Mouse (Mus musculus): ENCODE data around the gene 1110008P14Rik. TPM values are rescaled to one million over a fixed set of nuclear protein-coding genes. Genes with fewer than 3 reads are reported as not detected.

Gene 1110008P14Rik
- polyA plus RNA-seq, 1 experiment from 2014 or later, result 66.9 TPM

DNA sequence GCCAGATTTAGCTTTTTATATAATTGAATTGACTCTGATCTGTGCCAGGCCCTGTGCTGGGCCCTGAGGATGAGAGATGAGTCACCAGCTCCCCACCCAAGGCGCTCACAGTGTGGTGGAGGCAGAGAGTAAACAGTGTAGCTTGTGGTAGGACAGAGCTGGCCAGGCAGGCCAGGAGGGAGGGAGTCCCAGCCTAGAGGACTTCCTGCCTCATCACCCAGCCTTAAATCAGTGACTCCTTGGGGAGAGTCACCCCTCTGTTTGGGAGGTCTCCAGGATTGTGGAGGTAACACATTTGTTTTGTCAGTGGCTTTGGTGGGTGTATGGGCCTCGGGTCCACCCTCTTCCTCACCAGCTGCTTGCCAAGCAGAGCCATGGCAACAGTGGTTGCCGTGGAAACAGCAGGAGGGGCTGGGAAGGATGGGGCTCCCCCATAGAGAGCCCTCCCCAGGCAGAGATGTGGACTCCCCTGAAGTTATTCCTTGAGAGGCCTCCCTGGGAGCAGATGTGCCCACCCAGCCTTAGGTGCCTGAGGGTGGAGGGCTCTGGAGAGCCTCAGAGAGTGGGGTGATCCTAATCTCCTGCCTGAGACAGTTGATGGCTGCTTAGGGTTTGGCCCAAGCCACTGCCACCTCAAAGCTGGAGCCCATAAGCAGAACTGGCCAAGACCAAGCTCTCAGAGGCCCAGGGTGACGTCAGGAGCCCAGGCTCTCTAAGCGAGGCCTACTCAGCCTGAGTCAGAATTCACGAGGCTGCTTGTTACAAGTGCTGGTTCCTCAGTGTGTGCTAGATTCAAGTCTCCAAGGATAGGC lies 39.0 kb downstream of the 1110008P14Rik start:
- no peak for DNase-seq (ENCODE audit: low spot score)

GRCm38 (mm10) chr2:32342039-32342438 lies 39.7 kb downstream of the 1110008P14Rik start:
- DNase-seq (ENCODE audit: low spot score), result no peak

GRCm38 (mm10) chr2:32341634-32341939 lies 40.2 kb downstream of the 1110008P14Rik start:
- DNase-seq (ENCODE audit: low spot score), result no peak

DNA sequence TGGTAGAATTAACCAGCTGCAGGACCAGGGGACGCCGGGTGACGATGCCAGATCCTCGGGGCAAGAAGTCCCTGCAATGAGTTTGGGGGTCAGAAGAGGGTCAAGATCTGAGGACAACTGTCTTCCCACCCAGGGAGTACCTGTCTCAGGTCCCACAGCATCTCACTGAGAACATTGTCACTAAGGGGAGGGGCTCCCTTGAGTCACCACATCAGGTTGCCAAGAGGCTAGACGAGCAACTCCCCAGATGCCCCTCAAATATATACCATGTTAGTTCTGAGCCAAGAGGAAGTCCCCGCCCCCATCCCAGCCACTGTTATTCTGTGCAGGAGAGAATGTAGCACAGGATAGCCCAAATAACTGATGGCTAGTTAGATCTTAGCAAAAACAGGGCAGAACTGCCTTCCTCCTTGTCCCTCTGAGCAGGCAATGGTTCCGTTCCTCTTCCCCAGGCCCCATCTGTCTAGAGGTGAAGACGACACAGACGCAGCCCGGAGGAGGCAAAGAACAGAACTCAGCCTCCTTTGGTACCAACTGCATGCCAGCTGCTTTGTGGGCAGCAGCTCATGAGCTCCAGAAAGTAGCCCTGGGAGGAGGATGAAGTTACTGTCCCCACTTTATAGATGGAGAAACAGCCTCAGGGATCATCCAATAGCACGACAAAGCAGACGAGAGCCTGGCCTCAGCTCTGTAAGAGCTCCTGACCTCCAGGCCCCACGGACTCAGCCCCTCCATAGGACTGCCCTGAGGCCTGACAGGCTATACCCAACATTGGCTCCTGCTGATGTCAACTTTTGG lies 40.7 kb downstream of the 1110008P14Rik start:
- no peak for DNase-seq (ENCODE audit: low spot score)

GRCm38 (mm10) chr2:32339912-32340642 lies 41.7 kb downstream of the 1110008P14Rik start:
- DNase-seq (ENCODE audit: low spot score), result no peak

DNA sequence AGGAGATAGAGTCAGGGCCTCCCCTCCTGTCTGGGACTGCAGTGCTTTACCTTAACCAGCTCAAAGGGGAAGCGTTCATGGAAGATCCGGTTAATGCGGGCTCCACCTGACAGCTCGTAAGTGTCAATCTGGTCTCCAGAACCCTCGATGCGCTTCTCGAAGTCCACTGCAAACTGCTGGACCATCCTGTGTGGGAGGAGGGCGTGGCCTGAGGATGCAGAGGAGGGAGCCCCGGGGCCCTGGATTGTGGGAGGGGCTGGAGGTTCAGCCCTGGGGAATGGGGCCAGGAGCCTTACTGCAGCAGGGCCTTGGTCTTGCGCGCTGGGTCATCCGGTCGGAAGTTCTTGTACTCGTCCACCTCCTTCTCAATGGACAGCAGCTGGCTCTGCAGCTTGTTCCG lies 45.9 kb downstream of the 1110008P14Rik start:
- no peak for DNase-seq (ENCODE audit: low spot score)

- no peak for DNase-seq (ENCODE audit: low spot score)
Measured at GRCm38 (mm10) chr2:32332159-32332558, 49.6 kb downstream of the 1110008P14Rik start.

DNA sequence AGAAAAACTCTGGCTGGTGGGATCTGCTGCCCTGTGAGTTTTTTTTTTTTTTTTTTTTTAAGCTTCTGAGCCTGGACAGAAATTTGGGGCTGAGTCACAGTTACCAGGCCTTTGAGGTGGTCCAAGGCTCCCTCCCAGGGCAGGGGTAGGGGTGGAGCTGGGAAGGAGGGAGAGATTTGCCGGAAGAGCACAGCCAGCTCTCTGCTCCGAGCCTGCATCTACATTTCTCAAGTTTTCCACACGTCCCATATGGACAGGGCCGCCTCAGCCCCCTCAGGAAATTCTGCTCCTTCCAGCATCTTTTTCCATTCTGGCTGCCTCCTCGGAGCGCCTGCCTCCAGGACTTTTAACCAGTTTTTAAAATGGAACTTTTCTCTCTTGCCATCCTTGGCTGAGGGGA lies 52.2 kb downstream of the 1110008P14Rik start:
- DNase-seq (ENCODE audit: low spot score), result no peak

DNA sequence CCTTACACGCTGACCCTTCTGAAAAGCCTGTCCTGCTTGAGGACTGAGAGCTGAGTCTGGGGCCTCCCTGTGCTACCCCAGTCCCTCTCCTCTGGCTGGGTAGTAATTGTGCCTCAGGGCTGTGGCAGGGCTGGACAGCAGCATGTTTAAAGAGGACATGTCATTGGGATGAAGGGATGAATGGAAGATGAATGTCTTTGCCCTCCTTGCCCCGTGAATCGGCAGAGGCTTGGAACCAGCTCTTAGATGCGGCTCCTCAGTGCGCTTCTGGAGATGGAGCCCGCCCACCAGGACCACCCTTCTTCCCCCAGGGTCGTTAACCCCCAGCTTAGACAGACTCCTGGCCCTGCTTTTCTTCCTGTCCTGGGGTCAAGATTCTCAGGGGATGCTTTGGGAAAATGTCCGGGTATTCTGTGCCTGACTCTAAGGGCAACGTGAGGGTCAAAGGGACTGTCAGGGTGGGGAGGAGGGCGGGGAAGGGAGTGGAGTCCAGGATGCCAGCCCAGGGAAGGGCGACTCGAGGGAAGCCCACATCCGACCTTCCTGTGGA lies 52.8 kb downstream of the 1110008P14Rik start:
- no peak for DNase-seq (ENCODE audit: low spot score)

- no peak for DNase-seq (ENCODE audit: low spot score)
Measured at GRCm38 (mm10) chr2:32327200-32327599, 54.5 kb downstream of the 1110008P14Rik start.

Other genes with a start within 250 kb of the 1110008P14Rik start
- 22.5 and 33.6 TPM in 2 replicates for gene Prrc2b, start 230.9 kb downstream of the 1110008P14Rik start, polyA plus RNA-seq (2015; fragmentation: Nextera tagmentation; extraction: Ambion mirVana)
- gene Pomt1, start 145.3 kb downstream of the 1110008P14Rik start, polyA plus RNA-seq (2015; fragmentation: Nextera tagmentation; extraction: Ambion mirVana), result 13.2 and 15.6 TPM in 2 replicates
- 66.9 and 72.4 TPM in 2 replicates for gene Uck1, start 121.8 kb downstream of the 1110008P14Rik start, polyA plus RNA-seq (2015; fragmentation: Nextera tagmentation; extraction: Ambion mirVana)
- 11.6 and 15.4 TPM in 2 replicates for gene Golga2, start 94.6 kb downstream of the 1110008P14Rik start, polyA plus RNA-seq (2015; fragmentation: Nextera tagmentation; extraction: Ambion mirVana)
- 429 and 466 TPM in 2 replicates for gene Swi5, start 93.9 kb downstream of the 1110008P14Rik start, polyA plus RNA-seq (2015; fragmentation: Nextera tagmentation; extraction: Ambion mirVana)
- 30.5 and 37.6 TPM in 2 replicates for gene Ciz1, start 29.6 kb downstream of the 1110008P14Rik start, polyA plus RNA-seq (2015; fragmentation: Nextera tagmentation; extraction: Ambion mirVana)
- gene Dnm1, start 28.6 kb downstream of the 1110008P14Rik start, polyA plus RNA-seq (2015; fragmentation: Nextera tagmentation; extraction: Ambion mirVana), result 0.69 and 0.83 TPM in 2 replicates
- gene Lcn2, start 6.3 kb upstream of the 1110008P14Rik start, polyA plus RNA-seq (2015; fragmentation: Nextera tagmentation; extraction: Ambion mirVana), result 4.3 and 6.3 TPM in 2 replicates
- gene Ptges2, start 14.0 kb upstream of the 1110008P14Rik start, polyA plus RNA-seq (2015; fragmentation: Nextera tagmentation; extraction: Ambion mirVana), result 17.8 and 18.5 TPM in 2 replicates
- 5.4 and 6.2 TPM in 2 replicates for gene Naif1, start 68.5 kb upstream of the 1110008P14Rik start, polyA plus RNA-seq (2015; fragmentation: Nextera tagmentation; extraction: Ambion mirVana)
- gene Slc25a25, start 69.5 kb upstream of the 1110008P14Rik start, polyA plus RNA-seq (2015; fragmentation: Nextera tagmentation; extraction: Ambion mirVana), result 16.3 and 18.9 TPM in 2 replicates
- 8.4 and 8.9 TPM in 2 replicates for gene Fam102a, start 153.4 kb upstream of the 1110008P14Rik start, polyA plus RNA-seq (2015; fragmentation: Nextera tagmentation; extraction: Ambion mirVana)
- 126 and 129 TPM in 2 replicates for gene Dpm2, start 188.9 kb upstream of the 1110008P14Rik start, polyA plus RNA-seq (2015; fragmentation: Nextera tagmentation; extraction: Ambion mirVana)
- 0.28 and 0.31 TPM in 2 replicates for gene Pip5kl1, start 192.9 kb upstream of the 1110008P14Rik start, polyA plus RNA-seq (2015; fragmentation: Nextera tagmentation; extraction: Ambion mirVana)
- gene 9430097D07Rik, start 193.7 kb upstream of the 1110008P14Rik start, polyA plus RNA-seq (2015; fragmentation: Nextera tagmentation; extraction: Ambion mirVana), result 0.08 TPM in 1 of 2 replicates, not detected in the other
- gene St6galnac4, start 205.2 kb upstream of the 1110008P14Rik start, polyA plus RNA-seq (2015; fragmentation: Nextera tagmentation; extraction: Ambion mirVana), result 24.3 and 25.3 TPM in 2 replicates
- gene St6galnac6, start 217.8 kb upstream of the 1110008P14Rik start, polyA plus RNA-seq (2015; fragmentation: Nextera tagmentation; extraction: Ambion mirVana), result 5.5 and 5.7 TPM in 2 replicates
- 2.0 and 2.4 TPM in 2 replicates for gene Ak1, start 239.8 kb upstream of the 1110008P14Rik start, polyA plus RNA-seq (2015; fragmentation: Nextera tagmentation; extraction: Ambion mirVana)

Data from thymus, postnatal 0 days (tissue).